Mouse (Mus musculus): ENCODE results near the gene Tnfrsf11a.

DNA sequence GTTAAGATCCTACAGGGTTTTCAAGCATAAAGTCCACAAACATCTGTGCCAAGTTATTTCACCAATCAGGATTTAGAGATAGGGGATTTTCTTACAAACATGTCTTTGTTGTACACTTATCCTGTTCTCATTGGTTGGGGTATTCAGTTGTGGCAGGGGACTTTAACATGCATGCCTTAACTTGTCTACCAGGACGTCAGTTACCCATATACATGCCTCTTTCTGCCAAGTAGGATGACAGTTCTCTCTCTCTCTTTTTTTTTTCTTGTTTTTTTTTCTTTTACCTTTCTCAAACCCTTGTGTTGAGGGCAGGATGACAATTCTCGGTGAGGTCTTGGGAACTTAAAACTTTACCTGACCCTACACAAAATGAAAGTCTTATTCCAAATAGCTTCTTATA is 65.9 kb downstream of the Tnfrsf11a start:
- TF ChIP-seq POLR2A (IDR thresholded peaks at IDR 0.05; ENCODE audit: low read depth, low read length) (no peak), CTCF (IDR thresholded peaks at IDR 0.05; ENCODE audit: borderline replicate concordance, insufficient read depth, low read length) (no peak)
